Mouse (Mus musculus) lung, embryonic 14.5 days (tissue): ENCODE measurements at regions not wholly inside any gene's neighbourhood (a gene's known extent, or its start where the extent isn't known, plus 50 kb on each side); places are given as distances from the start of the nearest gene placed in this dataset.
A peak's percentile ranks its signal among the peaks of the same experiment; 100 is the strongest.

Experiments
- ATAC-seq: fragments of 200-750 bp; cut with Nextera tagmentation; 2 replicates; pipeline ENCODE4 v1.8.0; 2017; ENCODE audit warnings: mild to moderate bottlenecking, moderate TSS enrichment, moderate library complexity; ENCODE audit not compliant: insufficient read depth
- DNase-seq: peaks from one replicate; pipeline ENCODE4 v3.0.0-alpha.2; 2015
- H3K27ac ChIP-seq: fragments of 300-500 bp; sonication (generic); 2 replicates; pipeline ENCODE4 v1.5.1; 2014; ENCODE audit warnings: low read depth, mild to moderate bottlenecking, moderate library complexity
- H3K27me3 ChIP-seq: fragments of 300-500 bp; sonication (generic); 2 replicates; pipeline ENCODE4 v1.6.1; 2014; ENCODE audit warnings: low read length, control low read depth; ENCODE audit not compliant: insufficient read depth
- H3K36me3 ChIP-seq: fragments of 300-500 bp; sonication (generic); 2 replicates; pipeline ENCODE4 v1.6.1; 2014; ENCODE audit warnings: control low read depth; ENCODE audit not compliant: insufficient read depth
- H3K4me1 ChIP-seq: fragments of 300-500 bp; sonication (generic); 2 replicates; pipeline ENCODE4 v1.6.1; 2014; ENCODE audit warnings: antibody characterized with exemption, control low read depth; ENCODE audit not compliant: insufficient read depth
- H3K4me2 ChIP-seq: fragments of 300-500 bp; sonication (generic); 2 replicates; pipeline ENCODE4 v1.6.1; 2014; ENCODE audit warnings: mild to moderate bottlenecking
- H3K4me3 ChIP-seq: fragments of 300-500 bp; sonication (generic); 2 replicates; pipeline ENCODE4 v1.5.1; 2014; ENCODE audit warnings: low read depth, low read length
- H3K9ac ChIP-seq: fragments of 300-500 bp; sonication (generic); 2 replicates; pipeline ENCODE4 v1.6.1; 2014
- H3K9me3 ChIP-seq: fragments of 300-500 bp; sonication (generic); 2 replicates; pipeline ENCODE4 v1.6.1; 2016; ENCODE audit warnings: low read depth, low read length, control low read depth
- CTCF ChIP-seq: IDR thresholded peaks from 2 replicates; pipeline ENCODE4 v1.5.1; 2016; ENCODE audit warnings: antibody characterized with exemption, low read depth
- WGBS: fragments of 180-500 bp; shearing (Covaris S2); extraction: QIAGEN DNeasy Blood & Tissue Kit; methylation state at CpG from one replicate; pipeline ENCODE4 v1.1.7; 2014; 5-methylcytosine and 5-hydroxymethylcytosine counted together

DNA sequence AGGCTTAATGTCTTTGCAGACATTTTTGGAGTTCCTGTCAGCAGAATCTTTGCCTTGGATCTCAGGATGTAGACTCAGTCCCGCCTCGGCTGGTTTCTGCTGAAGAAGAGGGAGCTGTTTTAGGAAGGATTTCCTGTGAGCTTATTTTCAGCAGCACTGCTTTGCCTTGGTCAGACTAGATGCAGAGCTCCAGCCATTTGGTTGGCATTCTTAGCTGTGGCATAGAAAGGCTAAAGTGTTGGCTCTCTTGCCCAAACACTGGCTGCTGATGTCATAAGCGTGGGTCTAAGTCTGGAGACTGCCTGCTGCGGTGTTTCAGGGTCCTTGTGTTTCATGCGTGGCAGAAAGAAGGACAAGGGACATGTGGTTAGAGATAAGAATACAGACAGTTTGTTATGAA is 245.0 kb downstream of the Etnk1 start:
- H3K4me2 ChIP-seq: no peak overlapping the region
- WGBS: 67% methylated on average over 5 of the region's 5 CpGs
- H3K9ac ChIP-seq: no peak overlapping the region
- H3K36me3 ChIP-seq: no peaks in the 10 kb centered on the region
- DNase-seq (no peak), ATAC-seq (no peak)
- no peak for TF ChIP-seq CTCF
- H3K4me3 ChIP-seq: no peak overlapping the region
- no peaks in the 10 kb centered on the region for H3K27me3 ChIP-seq
- H3K9me3 ChIP-seq: no peaks in the 10 kb centered on the region
- no peaks in the 10 kb centered on the region for H3K4me1 ChIP-seq
- H3K27ac ChIP-seq: no peak overlapping the region

DNA sequence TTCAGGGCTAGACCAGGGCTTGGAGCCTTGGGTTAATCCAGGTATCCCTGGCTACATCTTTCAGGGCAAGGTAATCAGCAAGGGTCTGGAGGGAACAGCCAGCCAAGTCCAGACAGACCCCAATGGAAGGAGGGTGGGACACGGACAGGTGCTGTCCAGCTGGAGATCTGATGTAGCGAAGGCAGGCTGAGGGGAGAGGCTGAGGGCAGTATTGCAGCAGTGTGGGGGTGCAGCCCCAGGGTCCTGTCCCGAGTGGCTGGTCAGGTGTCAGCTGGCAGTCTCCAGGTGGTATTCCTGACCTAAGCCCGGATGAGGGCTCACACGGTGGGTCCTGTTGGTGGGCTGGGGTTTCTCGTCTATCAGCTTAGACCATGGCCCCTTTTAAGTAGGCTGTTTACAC is 245.7 kb downstream of the Etnk1 start:
- no peak overlapping the region for H3K4me3 ChIP-seq
- H3K9me3 ChIP-seq: no peaks in the 10 kb centered on the region
- H3K4me1 ChIP-seq: no peaks in the 10 kb centered on the region
- no peaks in the 10 kb centered on the region for H3K36me3 ChIP-seq
- H3K4me2 ChIP-seq: no peak overlapping the region
- no peak for DNase-seq
- no peak for TF ChIP-seq CTCF
- WGBS: 81% methylated on average over 6 of the region's 6 CpGs
- H3K27ac ChIP-seq: no peak overlapping the region
- no peak overlapping the region for H3K9ac ChIP-seq
- no peaks in the 10 kb centered on the region for H3K27me3 ChIP-seq
- ATAC-seq: no peak

DNA sequence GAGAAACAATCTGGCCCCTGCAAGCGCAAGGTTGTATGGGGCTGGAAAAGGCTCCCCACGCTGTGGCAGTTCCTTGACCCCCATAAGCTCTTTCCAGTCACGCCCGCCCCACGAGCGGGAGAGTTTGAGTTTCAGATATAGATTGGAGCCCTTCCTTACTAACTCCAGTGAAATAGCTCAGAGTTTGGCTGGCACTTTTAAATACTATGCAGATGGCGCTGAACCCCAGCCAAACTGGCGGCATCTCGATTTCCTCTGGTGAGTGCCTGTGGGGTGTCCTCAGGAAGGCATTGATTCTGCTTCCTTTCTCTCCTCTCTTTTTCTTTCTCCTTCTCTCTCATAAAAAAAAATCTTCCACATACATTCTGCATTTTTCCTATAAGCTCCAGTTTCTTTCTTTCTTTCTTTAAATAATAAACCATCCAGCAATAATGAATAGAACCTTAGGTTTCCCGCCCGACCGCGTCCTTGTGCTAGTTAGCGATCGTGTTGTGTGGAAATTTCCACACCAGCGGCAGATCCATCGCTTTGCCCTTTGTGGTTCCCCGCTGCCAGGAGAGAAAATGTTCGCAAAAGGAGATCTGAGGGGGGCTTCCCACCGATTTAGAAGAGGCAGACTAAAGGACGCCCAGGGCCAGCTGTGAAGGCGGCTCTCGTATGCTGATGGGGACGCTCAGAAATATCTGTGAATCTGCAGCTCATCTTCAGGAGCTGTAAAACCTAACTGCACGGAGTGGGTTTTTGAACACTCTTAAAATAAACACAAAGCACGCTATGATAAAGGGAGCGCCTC is 247.8 kb downstream of the Etnk1 start:
- H3K4me1 ChIP-seq: no peaks in the 10 kb centered on the region
- no peak for ATAC-seq
- no peak overlapping the region for H3K27ac ChIP-seq
- no peak for TF ChIP-seq CTCF
- H3K9me3 ChIP-seq: no peaks in the 10 kb centered on the region
- H3K4me2 ChIP-seq: no peak overlapping the region
- DNase-seq: no peak
- no peak overlapping the region for H3K9ac ChIP-seq
- H3K36me3 ChIP-seq: no peaks in the 10 kb centered on the region
- 83% methylated on average over 27 of the region's 27 CpGs for WGBS
- no peak overlapping the region for H3K4me3 ChIP-seq
- H3K27me3 ChIP-seq: no peaks in the 10 kb centered on the region

DNA sequence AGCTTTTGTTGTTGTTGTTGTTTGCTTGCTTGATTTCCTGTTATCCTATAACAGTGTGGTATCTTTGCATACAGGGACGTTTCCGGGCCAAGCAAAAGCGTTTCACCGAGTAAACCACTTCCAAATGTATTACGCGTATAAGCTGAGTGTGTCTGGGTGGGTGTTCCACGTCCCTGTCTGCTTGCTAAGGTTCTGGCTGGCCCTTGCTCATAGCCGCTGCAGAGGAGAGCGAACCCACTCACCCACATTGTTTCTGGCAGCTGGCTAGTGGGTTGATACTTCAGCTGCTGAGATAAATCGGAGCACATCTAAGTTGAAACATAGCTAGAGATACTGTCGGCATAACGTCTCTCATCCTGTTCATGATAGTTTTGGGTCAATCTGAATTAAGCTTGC is 248.4 kb downstream of the Etnk1 start:
- Histone ChIP-seq H3K27ac (no peak overlapping the region), H3K4me2 (no peak overlapping the region), H3K4me3 (no peak overlapping the region), H3K4me1 (no peaks in the 10 kb centered on the region), H3K36me3 (no peaks in the 10 kb centered on the region), H3K9me3 (no peaks in the 10 kb centered on the region), H3K27me3 (no peaks in the 10 kb centered on the region), H3K9ac (no peak overlapping the region)
- ATAC-seq (no peak), DNase-seq (no peak)
- WGBS: 84% methylated on average over 12 of the region's 12 CpGs
- TF ChIP-seq CTCF: no peak

DNA sequence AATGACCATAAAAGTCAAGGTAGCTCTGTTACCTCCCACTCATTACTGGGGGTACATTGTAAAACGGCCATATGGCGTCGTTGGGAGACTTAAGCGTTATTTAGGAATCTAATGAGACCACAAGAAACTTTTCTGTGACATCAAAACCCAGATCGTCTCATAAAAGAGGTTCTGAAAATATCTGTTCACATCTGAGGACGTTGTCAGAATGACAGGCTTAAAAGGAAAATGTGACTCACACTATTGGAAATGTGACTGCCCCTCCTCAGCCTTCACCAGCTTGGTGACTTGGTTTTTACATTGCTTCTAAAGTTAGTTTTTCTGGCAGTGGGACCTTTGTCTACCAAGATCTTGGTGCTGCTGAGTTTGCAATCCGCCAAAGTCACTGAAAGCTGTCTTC is 252.9 kb downstream of the Etnk1 start:
- Histone ChIP-seq H3K27ac (no peak overlapping the region), H3K4me2 (no peak overlapping the region), H3K4me3 (no peak overlapping the region), H3K9ac (no peak overlapping the region), H3K4me1 (no peaks in the 10 kb centered on the region), H3K27me3 (no peaks in the 10 kb centered on the region), H3K36me3 (no peaks in the 10 kb centered on the region), H3K9me3 (no peaks in the 10 kb centered on the region)
- DNase-seq (no peak), ATAC-seq (no peak)
- TF ChIP-seq CTCF: no peak
- 81% methylated on average over 7 of the region's 7 CpGs for WGBS

DNA sequence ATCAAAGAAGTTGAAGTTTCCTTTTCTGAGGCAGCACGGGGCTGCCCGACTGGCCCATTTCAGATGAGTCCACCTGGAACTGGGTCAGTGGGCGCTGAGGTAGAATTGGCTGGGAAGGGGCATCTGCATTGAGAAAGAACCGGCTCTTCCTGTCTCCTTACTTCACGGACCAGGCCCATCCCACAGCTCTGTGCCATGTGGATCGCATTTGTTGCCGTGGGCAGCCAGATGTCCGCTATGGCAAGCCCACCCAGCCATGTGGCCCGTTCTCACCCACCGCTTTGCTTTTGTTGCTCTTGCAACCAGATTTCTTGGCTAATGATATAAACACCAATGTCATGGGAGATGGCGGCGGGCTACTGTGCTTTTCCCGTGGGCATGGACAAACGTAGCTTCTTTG is 256.0 kb downstream of the Etnk1 start:
- no peak for ATAC-seq
- no peak overlapping the region for H3K4me2 ChIP-seq
- H3K9ac ChIP-seq: no peak overlapping the region
- H3K9me3 ChIP-seq: no peaks in the 10 kb centered on the region
- H3K4me1 ChIP-seq: no peaks in the 10 kb centered on the region; the same call in 1 of the 2 replicates
- no peak overlapping the region for H3K27ac ChIP-seq
- H3K4me3 ChIP-seq: no peak overlapping the region
- no peak for TF ChIP-seq CTCF
- no peaks in the 10 kb centered on the region for H3K36me3 ChIP-seq
- no peaks in the 10 kb centered on the region for H3K27me3 ChIP-seq
- no peak for DNase-seq
- WGBS: 91% methylated on average over 14 of the region's 14 CpGs

DNA sequence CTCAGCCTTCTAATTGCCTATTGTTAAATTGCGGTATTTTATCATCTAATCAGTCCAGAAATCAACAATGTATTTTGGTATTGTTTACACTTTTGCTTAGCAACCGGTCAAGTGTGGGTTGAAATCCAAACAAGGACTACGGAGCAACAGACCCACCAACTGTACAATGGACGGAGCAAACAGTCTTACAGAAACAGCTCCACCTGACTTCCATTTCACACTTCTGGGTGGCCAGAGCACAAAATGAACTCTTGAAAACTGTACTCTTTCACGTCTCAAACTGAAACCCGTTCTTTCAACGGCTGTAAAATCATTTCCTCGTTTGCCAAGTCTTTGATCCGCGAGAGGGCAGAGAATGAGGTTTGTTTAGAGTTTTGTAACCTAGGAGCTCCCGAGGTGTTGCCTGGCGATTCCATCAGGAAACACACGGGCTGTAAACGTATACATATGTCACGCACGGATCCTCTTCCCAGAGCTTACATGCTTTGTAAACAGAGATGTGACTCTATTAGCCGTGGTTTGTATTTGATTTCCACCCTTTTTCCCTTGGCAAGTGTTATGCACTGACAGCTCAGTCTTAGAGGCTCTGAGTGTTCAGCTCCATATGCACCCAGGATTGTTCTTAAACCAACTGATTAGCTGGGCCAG is 258.3 kb downstream of the Etnk1 start:
- peak overlapping the region; percentile 8; the same call in 1 of the 2 replicates for H3K9ac ChIP-seq
- H3K36me3 ChIP-seq: no peaks in the 10 kb centered on the region
- peak; percentile 82 for ATAC-seq
- peak overlapping the region; percentile 49 for H3K4me2 ChIP-seq
- no peak for TF ChIP-seq CTCF
- peak; percentile 79 for DNase-seq
- no peaks in the 10 kb centered on the region for H3K9me3 ChIP-seq
- no peaks in the 10 kb centered on the region; the same call in 1 of the 2 replicates for H3K4me1 ChIP-seq
- H3K27ac ChIP-seq: no peak overlapping the region
- H3K4me3 ChIP-seq: no peak overlapping the region
- WGBS: 13% methylated on average over 17 of the region's 17 CpGs
- H3K27me3 ChIP-seq: no peaks in the 10 kb centered on the region
